Mouse (Mus musculus): ENCODE results near the gene Ccdc106. TPM values are rescaled to one million over a fixed set of nuclear protein-coding genes. Genes with fewer than 3 reads are reported as not detected.

Gene Ccdc106
- polyA plus RNA-seq, 1 experiment from 2014 or later: 17.4 TPM

DNA sequence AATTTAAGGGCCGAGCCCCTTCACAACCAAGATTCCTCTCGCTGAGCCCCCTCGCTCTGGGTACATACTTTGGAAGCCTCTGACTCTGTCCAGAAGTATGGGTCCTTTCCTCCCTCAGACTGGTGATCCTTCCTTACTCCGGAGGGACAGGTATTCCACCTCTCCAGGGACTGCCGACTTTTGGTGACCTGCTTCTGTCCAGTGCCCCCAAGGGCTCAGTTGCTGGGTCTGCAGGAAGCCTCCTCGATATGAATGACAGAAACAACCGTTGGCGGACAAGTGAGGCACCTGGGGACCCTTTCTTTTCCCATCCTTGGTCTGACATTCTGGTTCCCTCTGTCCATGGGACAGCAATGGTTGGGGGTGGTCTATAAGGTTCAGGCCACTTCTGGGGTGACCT is 37.0 kb downstream of the Ccdc106 start:
- H3K4me2 ChIP-seq (replicated peaks): peak overlapping the region; percentile 69
- H3K4me3 ChIP-seq: peak overlapping the region; percentile 49
- peak overlapping the region; percentile 78 for H3K9ac ChIP-seq
- no peak for ATAC-seq (ENCODE audit: low FRiP score)
- no peaks in the 10 kb centered on the region for H3K36me3 ChIP-seq
- peaks cover 67% of the 10 kb centered on the region for H3K27me3 ChIP-seq
- 30% methylated on average over 8 of the region's 8 CpGs for WGBS
- H3K27ac ChIP-seq: no peak overlapping the region
- no peaks in the 10 kb centered on the region for H3K9me3 ChIP-seq (replicated peaks)
- peaks cover 43% of the 10 kb centered on the region for H3K4me1 ChIP-seq

DNA sequence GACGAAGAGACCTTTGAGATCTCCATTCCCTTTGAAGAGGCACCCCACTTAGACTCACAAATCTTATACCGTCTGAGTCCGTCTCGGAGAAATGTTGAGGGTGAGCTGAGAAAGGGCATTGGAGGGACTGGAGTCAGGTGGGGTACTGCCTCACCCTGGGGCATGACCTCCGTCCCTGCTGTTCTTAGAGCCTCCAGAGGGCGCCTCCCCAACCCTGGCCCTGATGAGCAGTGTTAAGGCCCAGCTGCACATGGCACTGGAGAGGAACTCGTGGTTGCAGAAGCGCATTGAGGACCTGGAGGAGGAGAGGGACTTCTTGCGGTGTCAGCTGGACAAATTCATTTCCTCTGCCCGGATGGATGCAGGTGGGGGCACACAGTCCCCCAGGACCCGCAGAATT is 37.5 kb downstream of the Ccdc106 start:
- H3K9me3 ChIP-seq (replicated peaks): no peaks in the 10 kb centered on the region
- H3K9ac ChIP-seq: no peak overlapping the region
- H3K4me1 ChIP-seq: peaks cover 38% of the 10 kb centered on the region
- peak overlapping the region; percentile 69; the same call in 1 of the 2 replicates for H3K4me2 ChIP-seq (replicated peaks)
- H3K4me3 ChIP-seq: no peak overlapping the region
- H3K36me3 ChIP-seq: no peaks in the 10 kb centered on the region
- 29% methylated on average over 10 of the region's 11 CpGs for WGBS
- ATAC-seq (ENCODE audit: low FRiP score): no peak
- H3K27me3 ChIP-seq: peaks cover 64% of the 10 kb centered on the region
- H3K27ac ChIP-seq: no peak overlapping the region

DNA sequence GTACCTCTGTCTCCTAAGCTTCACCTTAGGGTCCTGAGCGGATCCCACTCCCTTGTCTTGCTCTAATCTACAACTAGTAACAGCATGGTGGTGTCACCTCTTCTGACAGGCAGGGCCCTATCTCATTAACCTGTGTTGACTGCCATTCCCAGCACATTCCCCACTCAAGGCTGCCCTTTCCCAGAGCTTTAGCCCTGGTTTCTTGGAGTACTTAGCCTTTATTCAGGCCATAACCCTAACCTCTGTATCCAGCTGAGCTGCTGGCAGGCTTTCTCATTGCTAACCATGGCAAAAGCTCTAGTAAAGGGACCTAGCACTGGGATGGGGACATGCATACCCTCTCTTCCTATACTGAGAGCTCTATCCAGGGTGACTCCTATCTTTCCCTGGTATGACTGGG is 38.3 kb downstream of the Ccdc106 start:
- Histone ChIP-seq H3K27me3 (peaks cover 55% of the 10 kb centered on the region), H3K9me3 (replicated peaks) (no peaks in the 10 kb centered on the region), H3K9ac (no peak overlapping the region), H3K36me3 (no peaks in the 10 kb centered on the region), H3K27ac (no peak overlapping the region), H3K4me1 (peaks cover 36% of the 10 kb centered on the region), H3K4me3 (no peak overlapping the region), H3K4me2 (replicated peaks) (no peak overlapping the region)
- WGBS: 100% methylated on average over 1 of the region's 1 CpGs
- no peak for ATAC-seq (ENCODE audit: low FRiP score)

DNA sequence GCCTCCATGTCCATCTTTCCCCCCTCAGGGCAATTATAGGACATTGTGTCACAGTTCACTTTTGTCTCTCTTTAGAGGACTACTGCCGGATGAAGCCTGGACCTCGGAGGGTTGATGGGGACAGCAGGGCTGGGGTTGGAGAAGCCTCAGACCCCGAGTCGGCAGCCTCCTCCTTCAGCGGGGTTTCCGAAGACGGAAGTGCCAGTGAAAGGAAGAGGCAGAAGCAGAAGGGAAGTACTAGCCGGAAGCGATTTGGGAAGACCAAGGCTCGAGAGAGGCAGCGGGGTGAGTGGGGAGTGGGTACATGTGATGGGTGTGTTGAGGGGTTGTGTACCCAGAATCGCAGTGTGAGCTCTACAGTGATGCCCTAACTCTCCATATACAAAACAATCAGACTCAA is 39.1 kb downstream of the Ccdc106 start:
- peaks cover 37% of the 10 kb centered on the region for H3K4me1 ChIP-seq
- WGBS: 91% methylated on average over 12 of the region's 12 CpGs
- no peaks in the 10 kb centered on the region for H3K36me3 ChIP-seq
- no peak overlapping the region for H3K4me3 ChIP-seq
- H3K9me3 ChIP-seq (replicated peaks): no peaks in the 10 kb centered on the region
- H3K4me2 ChIP-seq (replicated peaks): no peak overlapping the region
- H3K27me3 ChIP-seq: peaks cover 47% of the 10 kb centered on the region
- H3K9ac ChIP-seq: peak overlapping the region; percentile 88
- no peak for ATAC-seq (ENCODE audit: low FRiP score)
- peak overlapping the region; percentile 98 for H3K27ac ChIP-seq

DNA sequence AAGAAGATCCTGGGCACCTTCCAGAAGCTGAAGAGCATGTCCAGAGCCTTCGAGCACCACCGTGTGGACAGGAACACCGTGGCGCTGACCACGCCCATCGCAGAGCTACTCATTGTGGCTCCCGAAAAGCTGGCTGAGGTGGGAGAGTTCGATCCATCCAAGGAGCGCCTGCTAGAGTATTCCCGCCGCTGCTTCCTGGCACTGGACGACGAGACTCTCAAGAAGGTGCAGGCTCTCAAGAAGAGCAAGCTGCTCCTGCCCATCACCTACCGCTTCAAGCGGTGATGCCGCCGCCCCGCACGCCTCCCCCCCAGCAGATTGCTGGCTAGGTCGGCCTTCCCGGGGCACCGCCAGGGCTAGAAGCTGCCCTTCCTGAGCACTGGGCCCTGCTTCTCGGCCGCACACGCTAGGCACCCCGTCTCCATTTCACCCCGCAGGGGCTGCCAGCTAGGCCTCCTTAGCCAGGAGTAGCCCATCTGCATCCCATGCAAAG is 39.9 kb downstream of the Ccdc106 start:
- peak; percentile 12; the same call in 1 of the 2 replicates for ATAC-seq (ENCODE audit: low FRiP score)
- Histone ChIP-seq H3K27ac (peak overlapping the region; percentile 98), H3K9ac (peak overlapping the region; percentile 88), H3K27me3 (peaks cover 39% of the 10 kb centered on the region), H3K4me2 (replicated peaks) (peak overlapping the region; percentile 88), H3K4me3 (peak overlapping the region; percentile 61), H3K9me3 (replicated peaks) (no peaks in the 10 kb centered on the region), H3K36me3 (no peaks in the 10 kb centered on the region), H3K4me1 (peaks cover 39% of the 10 kb centered on the region)
- WGBS: 2% methylated on average over 27 of the region's 27 CpGs

DNA sequence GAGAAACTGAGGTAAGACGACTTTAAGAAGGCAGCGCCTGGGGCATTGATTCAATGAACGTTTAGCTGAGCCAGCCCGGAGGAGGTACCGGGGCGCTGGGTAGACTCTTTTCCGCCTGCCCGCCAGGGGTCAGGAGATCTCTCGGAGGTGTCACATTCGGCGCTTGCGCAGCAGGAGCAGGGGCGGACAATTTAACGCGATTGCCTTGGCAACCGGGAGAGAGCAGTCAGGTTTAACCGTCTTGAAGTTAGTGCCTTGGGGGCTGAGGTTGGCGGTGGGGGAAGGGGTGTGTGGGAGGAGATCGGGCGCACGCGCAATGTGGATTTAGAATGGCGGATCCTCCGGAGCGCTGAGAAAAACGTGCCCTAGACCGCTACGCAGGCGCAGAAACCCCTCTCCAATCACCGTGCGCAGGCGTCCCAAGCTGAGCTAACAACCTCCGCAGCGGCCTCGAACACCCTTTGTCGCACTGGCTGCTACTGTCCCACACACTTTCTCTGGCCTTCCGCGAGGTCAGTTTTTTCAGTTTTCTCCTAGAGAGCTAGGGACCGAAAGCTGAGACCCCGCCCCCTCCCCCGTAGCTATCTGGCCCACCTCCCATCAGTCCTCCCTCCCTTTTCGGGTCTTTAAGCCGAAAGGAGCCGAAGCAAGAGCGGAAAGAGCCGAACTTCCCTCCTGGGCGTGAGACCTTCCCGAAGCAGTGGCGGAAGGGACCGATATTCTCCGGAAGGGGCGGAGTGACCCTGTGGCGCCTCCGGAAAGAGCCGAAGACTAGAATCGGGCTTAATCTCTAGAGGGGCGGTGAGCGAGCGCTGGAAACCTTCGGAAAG is 40.8 kb downstream of the Ccdc106 start:
- ATAC-seq (ENCODE audit: low FRiP score): peak; percentile 90
- peak overlapping the region; percentile 61 for H3K4me3 ChIP-seq
- H3K36me3 ChIP-seq: no peaks in the 10 kb centered on the region; the same call in 1 of the 2 replicates
- under 1% methylated on average over 60 of the region's 60 CpGs for WGBS
- peak overlapping the region; percentile 88 for H3K9ac ChIP-seq
- peak overlapping the region; percentile 88 for H3K4me2 ChIP-seq (replicated peaks)
- H3K4me1 ChIP-seq: peaks cover 45% of the 10 kb centered on the region
- H3K9me3 ChIP-seq (replicated peaks): no peaks in the 10 kb centered on the region
- H3K27me3 ChIP-seq: peaks cover 30% of the 10 kb centered on the region
- H3K27ac ChIP-seq: peak overlapping the region; percentile 98

DNA sequence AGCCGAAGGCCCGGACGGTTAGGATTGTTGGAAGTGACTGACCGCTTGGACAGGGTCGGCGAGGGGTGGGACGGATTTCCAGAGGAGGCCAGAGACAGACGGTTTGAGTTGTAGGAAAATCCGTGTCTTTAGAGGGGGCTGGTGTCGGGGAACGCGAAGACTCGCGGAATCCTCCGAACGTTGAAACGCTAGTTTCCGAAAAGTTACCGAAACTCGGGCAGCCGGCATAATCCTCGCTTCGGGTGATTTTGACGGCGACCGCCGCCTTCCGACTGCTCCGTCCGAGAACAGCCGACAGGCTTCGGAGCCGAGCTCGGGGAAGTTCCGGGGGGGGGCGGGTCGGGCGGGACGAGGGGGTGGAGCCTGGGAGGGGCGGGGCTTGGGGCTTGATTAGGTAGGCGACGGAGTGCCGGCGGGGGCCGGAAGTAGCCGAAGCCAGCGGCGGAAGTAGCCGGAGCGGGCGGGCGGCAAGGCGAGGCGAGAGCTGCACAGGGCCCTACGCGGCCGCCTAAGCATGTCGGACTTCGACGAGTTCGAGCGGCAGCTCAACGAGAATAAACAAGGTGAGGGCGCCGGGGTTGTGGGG is 41.5 kb downstream of the Ccdc106 start, which contains the start of gene U2af2:
TSS of gene U2af2 (plus strand) at position 370 of the 586 bp plus-strand sequence.
- H3K4me2 ChIP-seq (replicated peaks): peak within 1 kb of the TSS; percentile 88
- ATAC-seq (ENCODE audit: low FRiP score): peak; percentile 86
- no peaks in the 10 kb centered on the region for H3K9me3 ChIP-seq (replicated peaks)
- H3K27ac ChIP-seq: peak within 1 kb of the TSS; percentile 98
- peaks cover 23% of the 10 kb centered on the region for H3K27me3 ChIP-seq
- peak within 1 kb of the TSS; percentile 88 for H3K9ac ChIP-seq
- H3K4me1 ChIP-seq: peaks cover 40% of the 10 kb centered on the region
- peak within 1 kb of the TSS; percentile 61 for H3K4me3 ChIP-seq
- peaks cover 6% of the 10 kb centered on the region for H3K36me3 ChIP-seq
- WGBS: under 1% methylated on average over 64 of the region's 65 CpGs

DNA sequence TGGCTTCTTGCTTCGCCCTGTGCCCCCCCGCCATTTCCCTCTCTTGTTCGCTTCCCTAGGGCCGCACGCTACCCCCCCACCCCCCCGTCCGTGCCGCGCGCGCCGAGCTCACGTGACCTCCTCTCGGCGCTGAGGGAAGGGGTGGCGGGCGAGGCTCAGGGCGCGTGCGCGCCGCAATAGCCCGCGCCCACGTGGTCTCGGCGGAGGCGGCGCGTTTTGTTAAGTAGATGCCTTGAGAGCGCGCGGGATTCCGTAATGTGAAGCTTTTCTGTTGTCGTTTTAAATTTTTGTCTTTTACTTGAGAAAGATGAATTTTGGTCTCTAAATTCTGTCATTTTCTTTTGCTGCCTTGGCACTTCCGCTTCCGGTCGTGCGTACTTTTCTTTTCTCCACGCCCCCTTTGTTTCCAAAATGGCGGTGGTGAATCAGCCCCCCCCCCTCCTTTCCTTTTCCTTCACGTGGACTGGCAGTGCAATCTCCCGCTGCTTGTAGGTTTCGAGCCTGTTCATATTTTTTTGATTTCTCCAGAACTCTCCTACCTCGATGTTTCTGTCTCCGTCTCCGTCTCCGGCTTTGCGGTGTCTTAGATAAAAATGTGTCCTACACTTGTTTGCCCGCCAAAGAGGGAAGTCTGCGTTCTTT is 42.1 kb downstream of the Ccdc106 start:
- H3K9ac ChIP-seq: peak overlapping the region; percentile 88
- H3K4me1 ChIP-seq: peaks cover 36% of the 10 kb centered on the region
- H3K27me3 ChIP-seq: peaks cover 17% of the 10 kb centered on the region
- H3K36me3 ChIP-seq: peaks cover 12% of the 10 kb centered on the region
- H3K4me3 ChIP-seq: peak overlapping the region; percentile 61
- WGBS: under 1% methylated on average over 45 of the region's 51 CpGs
- H3K9me3 ChIP-seq (replicated peaks): no peaks in the 10 kb centered on the region
- peak overlapping the region; percentile 88 for H3K4me2 ChIP-seq (replicated peaks)
- ATAC-seq (ENCODE audit: low FRiP score): peak; percentile 42
- H3K27ac ChIP-seq: peak overlapping the region; percentile 98

DNA sequence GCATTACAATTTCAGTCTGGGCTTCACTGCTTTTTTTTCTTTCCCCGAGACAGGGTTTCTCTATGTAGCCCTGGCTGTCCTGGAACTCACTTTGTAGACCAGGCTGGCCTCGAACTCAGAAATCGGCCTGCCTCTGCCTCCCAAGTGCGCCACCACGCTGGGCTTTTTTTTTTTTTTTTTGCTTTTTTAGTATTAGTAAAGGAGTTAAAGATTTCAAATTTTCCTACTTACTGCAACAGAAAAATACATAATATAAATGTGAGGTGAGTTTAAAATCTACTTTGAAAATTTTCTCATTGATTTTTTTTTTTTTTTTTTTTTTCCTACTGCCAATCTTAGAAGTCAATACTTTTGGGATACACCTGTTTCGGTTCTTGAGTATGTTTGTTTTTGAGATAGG is 44.5 kb downstream of the Ccdc106 start:
- peaks cover 31% of the 10 kb centered on the region for H3K4me1 ChIP-seq
- 97% methylated on average over 6 of the region's 6 CpGs for whole genome bisulfite sequencing
- no peak overlapping the region for H3K4me3 ChIP-seq
- peaks cover 36% of the 10 kb centered on the region for H3K36me3 ChIP-seq
- no peak overlapping the region for H3K27ac ChIP-seq
- no peak overlapping the region for H3K9ac ChIP-seq
- H3K4me2 ChIP-seq (replicated peaks): no peak overlapping the region; the same call in 1 of the 2 replicates
- H3K9me3 ChIP-seq (replicated peaks): no peaks in the 10 kb centered on the region
- no peaks in the 10 kb centered on the region for H3K27me3 ChIP-seq
- ATAC-seq (ENCODE audit: low FRiP score): no peak

DNA sequence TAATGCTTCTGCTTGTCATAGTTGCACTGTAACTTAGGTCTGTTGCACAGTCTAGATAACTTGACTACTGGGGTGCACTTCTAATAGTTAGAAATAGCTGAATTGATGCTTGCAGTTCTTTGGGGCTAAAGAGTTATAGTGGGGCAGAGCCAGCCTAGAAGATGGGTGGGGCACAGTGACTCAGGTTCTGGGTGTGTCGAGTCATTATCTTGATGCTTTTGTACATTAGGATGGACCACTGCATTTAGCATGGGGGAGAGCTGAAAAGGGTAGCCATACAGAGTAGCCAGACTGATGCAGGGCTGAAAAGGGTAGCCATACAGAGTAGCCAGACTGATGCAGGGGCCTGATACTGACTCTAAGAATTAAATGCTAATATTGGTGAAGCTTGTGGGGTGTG is 53.2 kb downstream of the Ccdc106 start:
- peaks cover 93% of the 10 kb centered on the region for H3K36me3 ChIP-seq
- 88% methylated on average over 1 of the region's 1 CpGs for WGBS
- H3K27ac ChIP-seq: no peak overlapping the region

DNA sequence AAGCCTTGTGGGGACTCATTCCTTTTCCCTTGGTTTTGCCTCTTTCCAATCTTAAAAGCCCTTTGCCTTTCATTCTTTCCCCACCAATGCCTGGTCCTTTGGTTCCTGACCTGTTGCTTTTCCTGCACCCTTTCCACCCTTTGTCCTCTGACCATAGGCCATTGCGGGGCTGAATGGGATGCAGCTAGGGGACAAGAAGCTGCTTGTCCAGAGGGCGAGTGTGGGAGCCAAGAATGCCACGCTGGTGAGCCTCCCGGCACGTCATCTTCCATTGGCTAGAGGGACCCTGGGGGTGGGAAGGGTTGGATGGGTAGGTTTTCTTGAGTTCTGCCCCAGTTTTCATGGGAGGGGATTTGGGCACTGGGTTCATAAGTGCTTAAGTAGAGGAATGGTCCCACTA is 54.6 kb downstream of the Ccdc106 start:
- Histone ChIP-seq H3K9ac (no peak overlapping the region), H3K9me3 (replicated peaks) (no peaks in the 10 kb centered on the region), H3K4me3 (no peak overlapping the region), H3K4me2 (replicated peaks) (no peak overlapping the region), H3K27me3 (no peaks in the 10 kb centered on the region), H3K4me1 (no peaks in the 10 kb centered on the region), H3K27ac (no peak overlapping the region), H3K36me3 (peaks cover 86% of the 10 kb centered on the region)
- ATAC-seq (ENCODE audit: low FRiP score): no peak
- WGBS: 93% methylated on average over 5 of the region's 5 CpGs

More for the DNA sequence above, 53.2 kb downstream of the Ccdc106 start:
- H3K9ac ChIP-seq: no peak overlapping the region
- no peak for ATAC-seq (ENCODE audit: low FRiP score)
- no peak overlapping the region for H3K4me2 ChIP-seq (replicated peaks)
- no peaks in the 10 kb centered on the region for H3K4me1 ChIP-seq
- H3K27me3 ChIP-seq: no peaks in the 10 kb centered on the region
- no peak overlapping the region for H3K4me3 ChIP-seq
- no peaks in the 10 kb centered on the region for H3K9me3 ChIP-seq (replicated peaks)

DNA sequence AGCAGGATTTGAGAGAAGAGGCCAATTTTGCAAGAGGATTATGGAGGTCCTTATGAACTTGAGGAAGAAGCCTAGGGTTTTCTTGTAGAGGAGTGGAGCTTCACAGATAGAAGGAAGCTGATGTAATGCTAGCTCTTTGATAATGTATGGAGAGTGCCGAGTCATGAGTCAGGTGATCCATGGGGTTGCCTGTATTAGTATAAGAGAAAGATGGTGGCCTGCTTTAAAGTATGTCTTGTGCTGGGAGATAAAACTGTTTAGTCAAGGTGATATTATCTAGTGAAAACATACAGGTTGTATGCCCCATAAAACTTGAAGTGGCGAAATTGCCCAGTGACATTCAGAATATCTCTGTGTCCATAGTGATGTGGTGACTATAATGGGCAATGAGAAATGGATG is 56.6 kb downstream of the Ccdc106 start:
- H3K4me3 ChIP-seq: no peak overlapping the region
- ATAC-seq (ENCODE audit: low FRiP score): no peak
- H3K4me1 ChIP-seq: peaks cover 13% of the 10 kb centered on the region
- H3K9me3 ChIP-seq (replicated peaks): no peaks in the 10 kb centered on the region
- no peak overlapping the region for H3K27ac ChIP-seq
- no peak overlapping the region for H3K4me2 ChIP-seq (replicated peaks)
- H3K27me3 ChIP-seq: no peaks in the 10 kb centered on the region
- no peak overlapping the region for H3K9ac ChIP-seq
- WGBS: 96% methylated on average over 2 of the region's 2 CpGs
- peaks cover 67% of the 10 kb centered on the region for H3K36me3 ChIP-seq

Measured in hindbrain, embryonic 12.5 days (tissue).